Mouse (Mus musculus) limb, embryonic 12.5 days (tissue): Measurements from ENCODE around the gene Rnf43. TPM values are rescaled to one million over a fixed set of nuclear protein-coding genes. Genes with fewer than 3 reads are reported as not detected.

Experiments
- ATAC-seq: fragments of 200-750 bp; cut with Nextera tagmentation; 2 replicates; pipeline ENCODE4 v1.8.0; 2017; ENCODE audit warnings: low read depth, moderate TSS enrichment; ENCODE audit not compliant: insufficient number of reproducible peaks, insufficient read depth, low FRiP score, low TSS enrichment
- H3K27ac ChIP-seq: fragments of 300-500 bp; sonication (generic); 2 replicates; pipeline ENCODE4 v1.5.1; 2016; ENCODE audit warnings: mild to moderate bottlenecking, moderate library complexity
- H3K27me3 ChIP-seq: fragments of 300-500 bp; sonication (generic); 2 replicates; pipeline ENCODE4 v1.6.1; 2016; ENCODE audit warnings: mild to moderate bottlenecking, moderate library complexity
- H3K36me3 ChIP-seq: fragments of 300-500 bp; sonication (generic); 2 replicates; pipeline ENCODE4 v1.6.1; 2016; ENCODE audit warnings: mild to moderate bottlenecking, moderate library complexity
- H3K4me1 ChIP-seq: fragments of 300-500 bp; sonication (generic); replicated peaks from 2 replicates; pipeline ENCODE4 v1.6.1; 2016
- H3K4me2 ChIP-seq: fragments of 300-500 bp; sonication (generic); 2 replicates; pipeline ENCODE4 v1.6.1; 2016; ENCODE audit warnings: mild to moderate bottlenecking, moderate library complexity
- H3K4me3 ChIP-seq: fragments of 300-500 bp; sonication (generic); replicated peaks from 2 replicates; pipeline ENCODE4 v1.5.1; 2016; ENCODE audit warnings: mild to moderate bottlenecking
- H3K9ac ChIP-seq: fragments of 300-500 bp; sonication (generic); replicated peaks from 2 replicates; pipeline ENCODE4 v1.6.1; 2016; ENCODE audit warnings: mild to moderate bottlenecking, moderate library complexity
- H3K9me3 ChIP-seq: fragments of 300-500 bp; sonication (generic); 2 replicates; pipeline ENCODE4 v1.6.1; 2016; ENCODE audit warnings: mild to moderate bottlenecking, moderate library complexity
- whole genome bisulfite sequencing: fragments of 180-500 bp; shearing (Covaris S2); methylation state at CpG from one replicate; pipeline ENCODE4 v1.1.7; 2016; 5-methylcytosine and 5-hydroxymethylcytosine counted together
- microRNA counts: library from miRNA; unstranded; fragments of <30 nt; microRNA quantifications from one replicate; lab custom pipeline; 2017
- microRNA-seq: library from miRNA; unstranded; fragments of <30 nt; microRNA quantifications from one replicate; pipeline ENCODE4, GENCODE M21; 2017
- polyA plus RNA-seq: library from polyadenylated mRNA; unstranded; fragments of >200 nt; fragmentation: Nextera tagmentation; extraction: Ambion mirVana; gene quantifications from 2 replicates; pipeline ENCODE4 v1.2.1, GENCODE M21; 2016

The Rnf43 gene
- polyA plus RNA-seq, 1 experiment from 2014 or later = 2.8 TPM

- Histone ChIP-seq H3K9me3 (no peaks in the 10 kb centered on the region), H3K9ac (peak overlapping the region; percentile 65), H3K4me2 (peak overlapping the region; percentile 82), H3K36me3 (no peaks in the 10 kb centered on the region), H3K4me3 (peak overlapping the region; percentile 44), H3K27ac (no peak overlapping the region), H3K27me3 (peaks cover 18% of the 10 kb centered on the region; the same call in 1 of the 2 replicates), H3K4me1 (peaks cover 18% of the 10 kb centered on the region)
- 8% methylated on average over 30 of the region's 32 CpGs for WGBS
- ATAC-seq = peak; percentile 80
These were observed 115.7 kb downstream of the Rnf43 start for GRCm38 (mm10) chr11:87778100-87778765.

GRCm38 (mm10) chr11:87778915-87779314 lies 116.4 kb downstream of the Rnf43 start:
- H3K27ac ChIP-seq = no peak overlapping the region
- H3K27me3 ChIP-seq = peaks cover 18% of the 10 kb centered on the region; the same call in 1 of the 2 replicates
- H3K4me3 ChIP-seq = peak overlapping the region; percentile 44
- H3K9me3 ChIP-seq = no peaks in the 10 kb centered on the region
- H3K36me3 ChIP-seq = no peaks in the 10 kb centered on the region
- ATAC-seq = peak; percentile 43
- 41% methylated on average over 12 of the region's 12 CpGs for whole genome bisulfite sequencing
- H3K4me1 ChIP-seq = peaks cover 18% of the 10 kb centered on the region
- peak overlapping the region; percentile 65; the same call in 1 of the 2 replicates for H3K9ac ChIP-seq
- H3K4me2 ChIP-seq = peak overlapping the region; percentile 82

DNA sequence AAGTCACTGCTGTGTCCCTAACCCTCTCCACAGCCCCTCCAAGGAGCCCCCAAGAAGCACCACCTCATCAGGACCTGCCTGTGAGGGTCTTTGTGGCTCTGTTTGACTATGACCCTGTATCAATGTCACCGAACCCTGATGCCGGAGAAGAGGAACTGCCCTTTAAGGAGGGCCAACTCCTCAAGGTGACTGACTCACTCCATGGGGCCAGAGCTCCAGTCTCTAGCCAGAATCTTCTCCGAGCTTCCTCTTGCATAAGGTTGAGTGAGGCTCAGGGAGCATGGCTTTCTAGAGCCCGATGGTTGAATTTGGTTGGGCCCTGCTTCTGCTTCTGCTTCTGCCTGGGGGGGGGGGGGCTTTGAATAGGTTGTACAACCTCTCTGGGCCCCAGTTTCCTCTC lies 116.9 kb downstream of the Rnf43 start:
- H3K36me3 ChIP-seq = no peaks in the 10 kb centered on the region
- WGBS = 75% methylated on average over 4 of the region's 4 CpGs
- no peak overlapping the region for H3K27ac ChIP-seq
- H3K9ac ChIP-seq = no peak overlapping the region
- no peaks in the 10 kb centered on the region for H3K9me3 ChIP-seq
- H3K4me1 ChIP-seq = peaks cover 18% of the 10 kb centered on the region
- no peak overlapping the region for H3K4me2 ChIP-seq
- peaks cover 18% of the 10 kb centered on the region; the same call in 1 of the 2 replicates for H3K27me3 ChIP-seq
- H3K4me3 ChIP-seq = no peak overlapping the region
- no peak for ATAC-seq

DNA sequence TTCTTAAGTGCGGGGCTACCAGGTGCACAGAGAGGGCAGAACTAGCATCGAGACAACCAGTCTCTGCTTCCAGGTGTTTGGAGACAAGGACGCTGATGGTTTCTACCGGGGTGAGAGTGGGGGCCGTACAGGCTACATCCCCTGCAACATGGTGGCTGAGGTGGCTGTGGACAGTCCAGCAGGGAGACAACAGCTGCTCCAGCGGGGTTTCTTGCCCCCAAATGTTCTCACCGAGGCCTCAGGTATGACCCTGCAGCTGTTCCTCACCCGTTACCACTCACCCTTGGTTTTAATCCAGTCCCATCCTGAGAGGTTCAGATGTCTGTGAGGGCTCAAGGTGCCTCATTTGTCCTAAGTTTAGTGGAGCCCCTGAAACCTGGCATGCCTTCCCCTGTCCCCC lies 117.6 kb downstream of the Rnf43 start:
- no peak overlapping the region for H3K27ac ChIP-seq
- peaks cover 18% of the 10 kb centered on the region for H3K4me1 ChIP-seq
- no peaks in the 10 kb centered on the region for H3K36me3 ChIP-seq
- H3K4me3 ChIP-seq = no peak overlapping the region
- H3K9me3 ChIP-seq = no peaks in the 10 kb centered on the region
- WGBS = 81% methylated on average over 8 of the region's 8 CpGs
- peaks cover 18% of the 10 kb centered on the region; the same call in 1 of the 2 replicates for H3K27me3 ChIP-seq
- H3K4me2 ChIP-seq = no peak overlapping the region
- ATAC-seq = no peak
- no peak overlapping the region for H3K9ac ChIP-seq

MicroRNA genes within 50 kb of the gene (microRNA counts, 519-probe panel; counts per million panel counts)
- microRNA mmu-miR-142-3p (lab: Ali Mortazavi, UCI) (4,850 counts per million, percentile 44 among the panel's probes with 10 or more counts), microRNA mmu-miR-142-5p (lab: Ali Mortazavi, UCI) (4,403 counts per million, percentile 33 among the panel's probes with 10 or more counts)

Small RNA genes lying within 50 kb of the gene (microRNA-seq; reads per million reads assigned to microRNA genes)
- gene Mir142 (not detected), gene Mir142b (not detected)

Other genes with a start within 250 kb of the Rnf43 start
- gene Gm11492, start 96.1 kb upstream of the Rnf43 start, polyA plus RNA-seq = not detected in 2 replicates
- 10.7 and 10.9 TPM in 2 replicates for gene Sept4, start 93.8 kb upstream of the Rnf43 start, polyA plus RNA-seq
- gene Mtmr4, start 70.6 kb upstream of the Rnf43 start, polyA plus RNA-seq = 53.4 and 54.0 TPM in 2 replicates
- 0.19 and 0.21 TPM in 2 replicates for gene Hsf5, start 45.6 kb upstream of the Rnf43 start, polyA plus RNA-seq
- 167 TPM in 2 replicates for gene Supt4a, start 74.8 kb downstream of the Rnf43 start, polyA plus RNA-seq
- gene Tspoap1, start 97.8 kb downstream of the Rnf43 start, polyA plus RNA-seq = 5.7 and 5.9 TPM in 2 replicates
- 1.7 and 2.6 TPM in 2 replicates for gene Mpo, start 130.9 kb downstream of the Rnf43 start, polyA plus RNA-seq
- 0.09 TPM in 1 of 2 replicates, not detected in the other for gene Lpo, start 165.6 kb downstream of the Rnf43 start, polyA plus RNA-seq
- 19.2 and 21.0 TPM in 2 replicates for gene Mks1, start 190.5 kb downstream of the Rnf43 start, polyA plus RNA-seq
- gene Epx, start 212.8 kb downstream of the Rnf43 start, polyA plus RNA-seq = 0.09 and 0.19 TPM in 2 replicates
- not detected in 2 replicates for gene Olfr462, start 229.5 kb downstream of the Rnf43 start, polyA plus RNA-seq
- not detected in 2 replicates for gene Olfr463, start 234.7 kb downstream of the Rnf43 start, polyA plus RNA-seq